Mouse (Mus musculus) limb, embryonic 10.5 days (tissue): Measurements from ENCODE around the gene Actn3. TPM values are rescaled to one million over a fixed set of nuclear protein-coding genes. Genes with fewer than 3 reads are reported as not detected.
A peak's percentile ranks its signal among the peaks of the same experiment; 100 is the strongest.

Experiments used
- DNase-seq: peaks from one replicate; pipeline ENCODE4 v3.0.0-alpha.2; 2017; ENCODE audit warnings: low spot score
- H3K27ac ChIP-seq: fragments of 300-500 bp; sonication (generic); 2 replicates; pipeline ENCODE4 v1.5.1; 2016; ENCODE audit warnings: mild to moderate bottlenecking
- H3K27me3 ChIP-seq: fragments of 300-500 bp; sonication (generic); 2 replicates; pipeline ENCODE4 v1.6.1; 2016; ENCODE audit warnings: low read depth, mild to moderate bottlenecking; ENCODE audit not compliant: poor library complexity, severe bottlenecking
- H3K36me3 ChIP-seq: fragments of 300-500 bp; sonication (generic); 2 replicates; pipeline ENCODE4 v1.6.1; 2016; ENCODE audit warnings: mild to moderate bottlenecking, moderate library complexity
- H3K4me1 ChIP-seq: fragments of 300-500 bp; sonication (generic); 2 replicates; pipeline ENCODE4 v1.6.1; 2016
- H3K4me3 ChIP-seq: fragments of 300-500 bp; sonication (generic); 2 replicates; pipeline ENCODE4 v1.5.1; 2016; ENCODE audit warnings: mild to moderate bottlenecking, moderate library complexity
- H3K9me3 ChIP-seq: fragments of 300-500 bp; sonication (generic); replicated peaks from 2 replicates; pipeline ENCODE4 v1.6.1; 2016; ENCODE audit warnings: mild to moderate bottlenecking
- WGBS: fragments of 180-500 bp; shearing (Covaris S2); methylation state at CpG from one replicate; pipeline ENCODE4 v1.1.7; 2016; 5-methylcytosine and 5-hydroxymethylcytosine counted together
- polyA plus RNA-seq: library from polyadenylated mRNA; unstranded; fragments of >200 nt; fragmentation: Nextera tagmentation; extraction: Ambion mirVana; gene quantifications from 2 replicates; pipeline ENCODE4 v1.2.1, GENCODE M21; 2016

The Actn3 gene
- polyA plus RNA-seq, 1 experiment from 2014 or later = 2.7 TPM

DNA sequence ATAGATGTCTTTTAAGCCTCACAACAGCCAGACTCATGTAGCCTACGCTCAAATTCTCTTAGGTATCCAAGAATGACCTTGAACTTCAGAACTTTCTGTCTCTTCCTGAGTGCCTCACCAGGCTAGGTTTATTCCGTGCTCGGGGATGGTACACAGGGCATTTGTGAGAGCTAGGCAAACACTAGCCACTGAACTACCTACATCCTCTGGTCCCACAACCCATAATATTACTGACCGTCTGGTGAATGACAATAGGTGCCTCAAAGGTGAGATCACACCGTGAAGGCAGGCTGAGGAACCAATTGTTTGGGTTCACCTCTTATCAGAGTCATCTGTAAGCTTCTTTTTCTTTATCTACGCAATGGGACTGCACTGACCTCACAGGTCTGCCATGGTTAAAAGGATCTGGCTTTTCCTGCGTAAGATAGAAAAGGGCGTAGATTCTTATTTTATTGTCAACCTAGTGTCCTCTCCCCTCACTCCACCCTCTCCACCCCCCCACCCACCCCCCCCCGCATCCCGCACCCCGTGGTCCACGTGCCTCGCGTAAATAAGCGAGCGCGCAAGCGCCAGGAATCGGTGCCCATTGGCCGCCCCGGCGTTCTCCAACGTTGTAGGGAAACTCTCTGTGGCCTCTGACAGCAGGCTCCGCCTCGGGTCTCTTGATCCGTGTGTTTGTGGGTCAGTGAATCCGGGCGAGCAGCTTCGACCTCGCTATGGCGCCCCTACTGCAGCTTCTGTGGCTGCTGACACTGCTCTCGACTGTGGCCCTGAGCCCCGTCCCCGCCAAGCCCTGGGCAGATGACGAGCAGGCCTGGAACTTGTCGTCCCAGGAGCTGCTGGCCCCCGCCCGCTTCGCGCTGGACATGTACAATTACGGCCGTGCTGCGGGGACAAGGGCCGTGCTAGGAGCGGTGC is 22.9 kb downstream of the Actn3 start, which contains the start of gene Ctsf:
TSS of gene Ctsf (plus strand) at position 579 of the 918 bp plus-strand sequence.
- Histone ChIP-seq H3K4me1 (peaks cover 17% of the 10 kb centered on the region), H3K36me3 (no peaks in the 10 kb centered on the region), H3K27me3 (peaks cover 13% of the 10 kb centered on the region; the same call in 1 of the 2 replicates), H3K9me3 (no peaks in the 10 kb centered on the region), H3K4me3 (peak within 1 kb of the TSS; percentile 65), H3K27ac (peak within 1 kb of the TSS; percentile 66)
- 4% methylated on average over 45 of the region's 45 CpGs for WGBS
- DNase-seq = peak; percentile 84

DNA sequence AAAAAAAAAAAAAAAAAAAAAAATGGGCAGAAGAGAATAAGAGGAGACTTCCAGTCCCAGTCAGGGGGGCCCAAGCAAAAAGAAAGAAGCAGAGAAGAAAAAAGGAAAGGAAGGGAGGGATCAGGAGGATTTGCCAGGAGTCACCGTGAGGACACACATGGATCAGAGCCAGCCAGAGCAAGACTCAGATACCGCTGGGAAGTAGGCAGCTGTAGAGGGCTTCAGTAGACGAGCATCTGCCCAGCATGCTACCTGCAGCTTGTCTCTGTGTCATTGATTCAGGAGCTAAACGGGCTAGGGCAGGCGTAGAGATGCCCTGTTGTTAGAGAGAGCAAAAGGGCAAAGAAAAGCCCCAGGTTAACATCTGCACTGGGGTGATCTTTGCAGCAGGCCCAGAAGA is 27.4 kb downstream of the Actn3 start:
- H3K4me1 ChIP-seq = peaks cover 10% of the 10 kb centered on the region
- no peak overlapping the region for H3K27ac ChIP-seq
- no peak for DNase-seq
- no peaks in the 10 kb centered on the region for H3K36me3 ChIP-seq
- no peaks in the 10 kb centered on the region for H3K27me3 ChIP-seq
- 57% methylated on average over 5 of the region's 5 CpGs for WGBS
- H3K9me3 ChIP-seq = no peaks in the 10 kb centered on the region
- H3K4me3 ChIP-seq = no peak overlapping the region

DNA sequence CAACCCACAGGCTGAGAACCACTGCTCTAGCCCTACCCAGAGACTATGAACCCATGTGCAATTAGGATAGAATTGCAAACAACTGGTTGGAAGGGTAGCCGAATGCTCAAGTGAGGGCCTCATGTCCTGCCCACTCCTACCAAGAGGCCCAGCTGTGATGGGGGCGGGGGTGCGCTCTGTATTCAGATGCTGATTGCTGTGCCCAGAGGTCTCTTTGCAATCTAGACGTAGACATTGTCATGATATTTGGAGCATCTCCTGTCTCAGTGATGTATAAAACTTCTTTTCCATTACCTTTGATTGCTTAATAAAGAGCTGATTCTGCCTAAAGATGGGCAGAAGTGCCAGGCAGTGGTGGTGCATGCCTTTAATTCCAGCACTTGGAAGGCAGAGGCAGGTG is 27.9 kb downstream of the Actn3 start:
- Histone ChIP-seq H3K27ac (no peak overlapping the region), H3K36me3 (no peaks in the 10 kb centered on the region), H3K27me3 (no peaks in the 10 kb centered on the region), H3K4me1 (peaks cover 5% of the 10 kb centered on the region), H3K9me3 (no peaks in the 10 kb centered on the region), H3K4me3 (no peak overlapping the region)
- 50% methylated on average over 4 of the region's 4 CpGs for WGBS
- DNase-seq = no peak

GRCm38 (mm10) chr19:4847490-4847889 is 30.2 kb downstream of the Actn3 start:
- no peak overlapping the region for H3K27ac ChIP-seq
- H3K4me1 ChIP-seq = no peaks in the 10 kb centered on the region
- no peak overlapping the region for H3K4me3 ChIP-seq
- no peaks in the 10 kb centered on the region for H3K9me3 ChIP-seq
- 0 out of 2 replicates have a peak, but pooled peaks cover 1% of the 10 kb centered on the region for H3K27me3 ChIP-seq
- H3K36me3 ChIP-seq = no peaks in the 10 kb centered on the region
- 42% methylated on average over 7 of the region's 7 CpGs for WGBS
- DNase-seq = no peak

DNA sequence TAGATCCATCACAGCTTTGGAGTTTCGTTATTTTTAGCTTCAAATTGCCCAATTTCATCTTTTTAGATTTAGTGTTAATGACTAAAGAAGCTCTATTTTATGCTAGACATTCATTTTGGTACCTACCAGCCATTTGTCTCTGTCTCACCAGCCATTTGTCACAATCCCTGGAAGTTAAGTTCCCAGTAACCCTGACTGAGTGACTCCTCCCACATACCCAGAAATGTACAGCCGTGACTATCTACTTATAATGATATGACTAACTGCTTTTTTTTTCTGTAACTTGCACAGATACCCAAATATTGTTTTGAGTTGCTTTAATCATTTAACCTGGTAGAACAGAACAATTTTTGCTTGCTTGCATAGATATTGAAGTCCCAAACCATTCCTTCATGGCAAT is 31.9 kb downstream of the Actn3 start:
- Histone ChIP-seq H3K4me3 (no peak overlapping the region), H3K27me3 (peaks cover 18% of the 10 kb centered on the region), H3K27ac (no peak overlapping the region), H3K9me3 (no peaks in the 10 kb centered on the region), H3K36me3 (no peaks in the 10 kb centered on the region), H3K4me1 (no peaks in the 10 kb centered on the region)
- 70% methylated on average over 2 of the region's 2 CpGs for WGBS
- DNase-seq = no peak

DNA sequence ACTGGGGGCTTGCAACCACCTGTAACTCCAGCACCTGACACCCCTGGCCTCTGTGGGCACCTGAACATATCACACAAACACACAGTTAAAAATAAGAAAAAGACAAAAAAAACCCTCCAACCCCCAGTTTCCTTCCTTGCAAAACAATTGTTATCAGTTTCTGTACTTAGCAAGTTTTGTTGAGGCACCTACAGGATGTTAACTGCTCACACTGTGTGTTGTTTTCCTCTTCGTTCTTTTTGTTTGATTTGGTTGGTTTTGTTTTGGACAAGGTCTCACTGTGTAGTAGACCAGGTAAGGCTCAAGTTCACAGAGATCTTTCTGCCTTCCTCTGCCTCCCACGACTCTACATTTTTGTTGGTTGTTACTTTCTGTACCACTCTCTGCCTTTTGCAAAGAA is 35.1 kb downstream of the Actn3 start:
- H3K4me1 ChIP-seq = peaks cover 17% of the 10 kb centered on the region
- H3K9me3 ChIP-seq = no peaks in the 10 kb centered on the region
- DNase-seq = no peak
- H3K36me3 ChIP-seq = no peaks in the 10 kb centered on the region
- WGBS = 72% methylated on average over 2 of the region's 2 CpGs
- peaks cover 34% of the 10 kb centered on the region for H3K27me3 ChIP-seq
- no peak overlapping the region for H3K27ac ChIP-seq
- no peak overlapping the region for H3K4me3 ChIP-seq

- 86% methylated on average over 9 of the region's 9 CpGs for WGBS
These were observed 36.9 kb downstream of the Actn3 start for GRCm38 (mm10) chr19:4840848-4841247.

GRCm38 (mm10) chr19:4839149-4839548 is 38.6 kb downstream of the Actn3 start, which contains the start of the genes Ccs and Ccdc87:
Gene Ccs (minus strand): TSS chr19:4839332.
Gene Ccdc87 (plus strand): TSS chr19:4839366.
- under 1% methylated on average over 25 of the region's 25 CpGs for WGBS
- Histone ChIP-seq H3K4me3 (peak within 1 kb of the TSS; percentile 72), H3K27me3 (peaks cover 34% of the 10 kb centered on the region), H3K9me3 (no peaks in the 10 kb centered on the region), H3K27ac (peak within 1 kb of the TSS; percentile 86), H3K4me1 (peaks cover 17% of the 10 kb centered on the region), H3K36me3 (peaks cover 5% of the 10 kb centered on the region)
- DNase-seq = peak; percentile 97

More at GRCm38 (mm10) chr19:4840848-4841247, 36.9 kb downstream of the Actn3 start:
- DNase-seq = no peak
- no peaks in the 10 kb centered on the region for H3K9me3 ChIP-seq
- no peaks in the 10 kb centered on the region; the same call in 1 of the 2 replicates for H3K36me3 ChIP-seq
- H3K27ac ChIP-seq = no peak overlapping the region
- no peak overlapping the region for H3K4me3 ChIP-seq
- H3K4me1 ChIP-seq = peaks cover 17% of the 10 kb centered on the region
- H3K27me3 ChIP-seq = peaks cover 34% of the 10 kb centered on the region

DNA sequence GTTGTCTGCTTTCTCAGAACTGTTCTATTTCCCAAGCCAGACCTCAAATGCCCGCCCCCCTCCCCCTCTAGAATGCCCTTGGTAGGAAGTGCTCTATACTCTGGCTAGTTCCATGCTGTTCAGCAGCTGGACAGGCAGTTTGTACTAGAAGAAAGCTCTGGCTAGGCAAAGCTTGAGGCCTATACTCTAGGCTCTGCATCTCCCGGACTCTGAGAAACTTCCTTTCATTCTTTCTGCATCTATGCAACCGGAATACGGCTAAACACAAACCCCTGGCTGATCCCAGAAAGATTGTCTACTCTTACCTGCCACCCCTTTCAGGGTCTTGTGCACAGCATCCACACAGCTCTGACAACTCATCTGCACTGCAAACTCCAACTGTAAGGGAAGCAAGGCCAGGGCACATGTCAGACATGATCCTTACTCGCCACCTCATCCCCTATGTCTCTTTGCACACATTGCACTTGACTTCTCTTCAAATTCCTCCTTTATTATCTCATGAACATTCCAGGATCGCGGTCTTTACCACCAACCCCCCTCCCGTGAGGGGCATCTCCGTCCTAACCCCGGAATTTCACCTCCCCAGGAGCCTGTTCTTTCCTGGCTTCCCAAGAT is 39.1 kb downstream of the Actn3 start:
- peaks cover 34% of the 10 kb centered on the region for H3K27me3 ChIP-seq
- no peak for DNase-seq
- H3K9me3 ChIP-seq = no peaks in the 10 kb centered on the region
- peak overlapping the region; percentile 72 for H3K4me3 ChIP-seq
- WGBS = 40% methylated on average over 10 of the region's 10 CpGs
- peak overlapping the region; percentile 86 for H3K27ac ChIP-seq
- H3K36me3 ChIP-seq = peaks cover 8% of the 10 kb centered on the region
- peaks cover 17% of the 10 kb centered on the region for H3K4me1 ChIP-seq

GRCm38 (mm10) chr19:4837049-4837448 is 40.7 kb downstream of the Actn3 start:
- Histone ChIP-seq H3K27ac (no peak overlapping the region), H3K27me3 (peaks cover 28% of the 10 kb centered on the region), H3K4me1 (peaks cover 17% of the 10 kb centered on the region), H3K9me3 (no peaks in the 10 kb centered on the region), H3K4me3 (no peak overlapping the region), H3K36me3 (peaks cover 22% of the 10 kb centered on the region)
- DNase-seq = no peak
- WGBS = 93% methylated on average over 6 of the region's 6 CpGs

DNA sequence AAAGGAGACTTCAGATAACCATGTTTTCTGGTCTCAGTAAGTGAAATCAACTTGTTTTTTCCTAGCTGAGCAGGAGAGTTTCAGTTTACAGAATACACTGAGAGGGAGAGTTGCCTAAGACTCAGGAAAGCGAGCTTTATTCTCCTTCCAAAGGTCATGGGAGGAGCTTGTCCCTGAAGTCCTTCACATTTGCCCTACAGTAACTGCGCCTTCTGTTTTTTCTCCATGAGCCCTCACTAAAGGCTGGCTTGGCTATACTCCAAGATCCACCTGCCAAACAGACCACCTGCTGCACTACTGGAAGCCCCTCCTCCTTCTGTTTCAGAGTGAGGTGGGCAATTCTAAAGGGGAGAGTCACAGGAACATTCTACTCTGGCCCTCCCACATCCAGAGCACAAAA is 41.6 kb downstream of the Actn3 start:
- Histone ChIP-seq H3K27ac (no peak overlapping the region), H3K4me3 (no peak overlapping the region), H3K36me3 (peaks cover 28% of the 10 kb centered on the region), H3K27me3 (peaks cover 18% of the 10 kb centered on the region), H3K9me3 (no peaks in the 10 kb centered on the region), H3K4me1 (peaks cover 17% of the 10 kb centered on the region)
- no peak for DNase-seq
- 78% methylated on average over 2 of the region's 2 CpGs for WGBS

- DNase-seq = no peak
- Histone ChIP-seq H3K4me1 (peaks cover 13% of the 10 kb centered on the region), H3K27ac (no peak overlapping the region), H3K4me3 (no peak overlapping the region), H3K27me3 (no peaks in the 10 kb centered on the region), H3K36me3 (peaks cover 36% of the 10 kb centered on the region), H3K9me3 (no peaks in the 10 kb centered on the region)
- WGBS = 84% methylated on average over 8 of the region's 8 CpGs
These were observed 43.7 kb downstream of the Actn3 start for GRCm38 (mm10) chr19:4833977-4834376.

DNA sequence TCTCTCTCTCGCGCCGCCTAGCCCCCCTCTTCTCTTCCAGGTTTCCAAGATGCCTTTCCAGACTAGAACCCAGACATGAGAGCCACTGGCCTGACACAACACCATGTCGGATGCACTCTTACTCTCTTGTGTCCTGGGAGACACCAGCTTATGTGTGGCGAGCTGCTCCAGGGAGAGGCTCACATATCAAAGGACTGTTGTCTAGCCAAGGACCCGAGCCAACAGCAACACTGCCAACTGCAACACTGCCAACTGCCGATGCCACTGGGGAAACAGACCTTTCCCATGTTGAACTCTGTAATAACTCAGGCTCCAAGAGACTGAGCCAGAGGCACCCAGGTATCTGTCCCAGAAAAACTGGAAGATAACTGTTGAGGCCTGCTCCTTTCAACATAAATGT is 48.6 kb downstream of the Actn3 start:
- Histone ChIP-seq H3K36me3 (peaks cover 59% of the 10 kb centered on the region), H3K4me3 (no peak overlapping the region), H3K27me3 (no peaks in the 10 kb centered on the region), H3K4me1 (peaks cover 9% of the 10 kb centered on the region; the same call in 1 of the 2 replicates), H3K9me3 (no peaks in the 10 kb centered on the region), H3K27ac (no peak overlapping the region)
- no peak for DNase-seq
- WGBS = 63% methylated on average over 7 of the region's 7 CpGs
